Mouse (Mus musculus) midbrain, embryonic 14.5 days (tissue): ENCODE measurements around the gene Dpp9. TPM values are rescaled to one million over a fixed set of nuclear protein-coding genes. Genes with fewer than 3 reads are reported as not detected.
A peak's percentile ranks its signal among the peaks of the same experiment; 100 is the strongest.

Experiments used
- ATAC-seq: fragments of 200-750 bp; cut with Nextera tagmentation; 2 replicates; pipeline ENCODE4 v1.8.0; 2017; ENCODE audit warnings: moderate number of reproducible peaks, moderate library complexity; ENCODE audit not compliant: low FRiP score, low TSS enrichment
- DNase-seq: peaks from one replicate; pipeline ENCODE4 v3.0.0-alpha.2; 2015
- H3K27ac ChIP-seq: fragments of 300-500 bp; sonication (generic); replicated peaks from 2 replicates; pipeline ENCODE4 v1.5.1; 2014; ENCODE audit warnings: mild to moderate bottlenecking, low read depth, low read length, moderate library complexity
- H3K27me3 ChIP-seq: fragments of 300-500 bp; sonication (generic); 2 replicates; pipeline ENCODE4 v1.6.1; 2014; ENCODE audit warnings: low read length, control low read depth, mixed read lengths; ENCODE audit not compliant: control insufficient read depth, insufficient read depth
- H3K36me3 ChIP-seq: fragments of 300-500 bp; sonication (generic); 2 replicates; pipeline ENCODE4 v1.6.1; 2014; ENCODE audit warnings: low read length, control low read depth; ENCODE audit not compliant: control insufficient read depth, insufficient read depth
- H3K4me1 ChIP-seq: fragments of 300-500 bp; sonication (generic); 2 replicates; pipeline ENCODE4 v1.6.1; 2014; ENCODE audit warnings: mild to moderate bottlenecking, antibody characterized with exemption, low read length, control low read depth; ENCODE audit not compliant: control insufficient read depth, insufficient read depth
- H3K4me2 ChIP-seq: fragments of 300-500 bp; sonication (generic); 2 replicates; pipeline ENCODE4 v1.6.1; 2014; ENCODE audit warnings: mild to moderate bottlenecking, low read length, moderate library complexity
- H3K4me3 ChIP-seq: fragments of 300-500 bp; sonication (generic); replicated peaks from 2 replicates; pipeline ENCODE4 v1.5.1; 2014; ENCODE audit warnings: low read depth, low read length
- H3K9ac ChIP-seq: fragments of 300-500 bp; sonication (generic); replicated peaks from 2 replicates; pipeline ENCODE4 v1.6.1; 2014; ENCODE audit warnings: mild to moderate bottlenecking, low read length, moderate library complexity
- H3K9me3 ChIP-seq: fragments of 300-500 bp; sonication (generic); 2 replicates; pipeline ENCODE4 v1.6.1; 2016; ENCODE audit warnings: low read length, control low read depth, mixed read lengths; ENCODE audit not compliant: control insufficient read depth
- WGBS: fragments of 180-500 bp; shearing (Covaris S2); extraction: QIAGEN DNeasy Blood & Tissue Kit; methylation state at CpG from one replicate; pipeline ENCODE4 v1.1.7; 2014; 5-methylcytosine and 5-hydroxymethylcytosine counted together
- polyA plus RNA-seq: library from polyadenylated mRNA; unstranded; fragments of >200 nt; fragmentation: Nextera tagmentation; extraction: Ambion mirVana; gene quantifications from 2 replicates; pipeline ENCODE4 v1.2.1, GENCODE M21; 2014

The Dpp9 gene
- polyA plus RNA-seq, 1 experiment from 2014 or later, result 26.7 TPM

DNA sequence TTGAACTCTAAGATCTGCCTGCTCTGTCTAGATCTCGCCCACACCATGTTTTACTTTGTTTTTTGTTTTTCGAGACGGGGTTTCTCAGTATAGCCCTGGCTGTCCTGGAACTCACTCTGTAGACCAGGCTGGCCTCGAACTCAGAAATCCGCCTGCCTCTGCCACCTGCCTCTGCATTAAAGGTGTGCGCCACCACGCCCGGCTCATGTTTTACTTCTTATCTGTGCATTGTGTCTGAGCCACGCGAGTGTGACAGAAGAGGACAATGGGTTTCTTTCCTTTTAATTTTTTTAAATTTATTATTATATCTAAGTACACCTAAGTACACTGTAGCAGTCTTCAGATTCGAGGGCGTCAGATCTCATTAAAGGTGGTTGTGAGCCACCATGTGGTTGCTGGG is 546 bp upstream of the Dpp9 start:
- Histone ChIP-seq H3K9ac (peak overlapping the region; percentile 89), H3K4me2 (peak overlapping the region; percentile 79), H3K9me3 (no peaks in the 10 kb centered on the region), H3K4me3 (peak overlapping the region; percentile 78), H3K4me1 (peaks cover 18% of the 10 kb centered on the region), H3K27me3 (no peaks in the 10 kb centered on the region), H3K36me3 (peaks cover 11% of the 10 kb centered on the region; the same call in 1 of the 2 replicates), H3K27ac (peak overlapping the region; percentile 91)
- no peak for DNase-seq
- no peak for ATAC-seq
- WGBS, result 47% methylated on average over 12 of the region's 12 CpGs

DNA sequence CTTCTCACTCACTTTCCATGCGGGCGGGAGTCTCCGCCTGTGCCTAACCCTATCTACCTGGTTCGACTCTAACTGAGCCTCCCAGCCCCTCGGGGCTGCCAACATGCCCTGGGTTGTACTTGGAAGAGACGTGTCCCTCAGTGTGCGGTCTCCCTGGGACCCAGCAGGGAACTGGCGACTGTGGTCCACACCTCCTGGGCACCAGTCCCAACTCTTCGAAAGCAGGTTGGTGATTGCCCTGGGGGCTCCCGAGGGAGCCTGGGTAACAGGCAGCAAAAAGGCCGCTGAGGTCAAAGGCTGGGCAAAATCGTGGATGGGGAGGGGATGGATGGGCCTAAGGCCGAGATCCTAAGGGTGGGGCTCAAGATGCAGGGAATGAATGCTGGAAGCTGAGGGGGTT is 1.0 kb downstream of the Dpp9 start:
- peak overlapping the region; percentile 89 for H3K9ac ChIP-seq
- H3K36me3 ChIP-seq, result peaks cover 15% of the 10 kb centered on the region; the same call in 1 of the 2 replicates
- no peak for ATAC-seq
- H3K9me3 ChIP-seq, result no peaks in the 10 kb centered on the region
- WGBS, result 69% methylated on average over 13 of the region's 13 CpGs
- peaks cover 18% of the 10 kb centered on the region for H3K4me1 ChIP-seq
- DNase-seq, result no peak
- peak overlapping the region; percentile 78 for H3K4me3 ChIP-seq
- H3K4me2 ChIP-seq, result peak overlapping the region; percentile 79
- no peaks in the 10 kb centered on the region for H3K27me3 ChIP-seq
- no peak overlapping the region for H3K27ac ChIP-seq

- no peak overlapping the region for H3K27ac ChIP-seq
- H3K27me3 ChIP-seq, result no peaks in the 10 kb centered on the region
- H3K9me3 ChIP-seq, result no peaks in the 10 kb centered on the region
- no peak for DNase-seq
- ATAC-seq, result no peak
- no peak overlapping the region for H3K9ac ChIP-seq
- H3K4me2 ChIP-seq, result no peak overlapping the region
- H3K4me1 ChIP-seq, result peaks cover 18% of the 10 kb centered on the region
- no peak overlapping the region for H3K4me3 ChIP-seq
- WGBS, result 83% methylated on average over 1 of the region's 1 CpGs
- peaks cover 42% of the 10 kb centered on the region for H3K36me3 ChIP-seq
Observed at GRCm38 (mm10) chr17:56214229-56214628, 4.5 kb downstream of the Dpp9 start.

- 85% methylated on average over 6 of the region's 6 CpGs for WGBS
- H3K9ac ChIP-seq, result no peak overlapping the region
- H3K4me2 ChIP-seq, result no peak overlapping the region
- ATAC-seq, result no peak
- H3K4me1 ChIP-seq, result peaks cover 14% of the 10 kb centered on the region
- H3K27ac ChIP-seq, result no peak overlapping the region
- H3K27me3 ChIP-seq, result no peaks in the 10 kb centered on the region
- no peaks in the 10 kb centered on the region for H3K9me3 ChIP-seq
- H3K36me3 ChIP-seq, result peaks cover 58% of the 10 kb centered on the region
- H3K4me3 ChIP-seq, result no peak overlapping the region
- DNase-seq, result no peak
Observed at GRCm38 (mm10) chr17:56212676-56213075, 6.0 kb downstream of the Dpp9 start.

- Histone ChIP-seq H3K4me1 (0 out of 2 replicates have a peak, but pooled peaks cover 1% of the 10 kb centered on the region), H3K4me2 (no peak overlapping the region), H3K27me3 (no peaks in the 10 kb centered on the region), H3K9me3 (no peaks in the 10 kb centered on the region), H3K27ac (no peak overlapping the region), H3K36me3 (peaks cover 74% of the 10 kb centered on the region), H3K4me3 (no peak overlapping the region), H3K9ac (no peak overlapping the region)
- whole genome bisulfite sequencing, result 98% methylated on average over 2 of the region's 2 CpGs
- ATAC-seq (no peak), DNase-seq (no peak)
Observed at GRCm38 (mm10) chr17:56211090-56211489, 7.6 kb downstream of the Dpp9 start.

DNA sequence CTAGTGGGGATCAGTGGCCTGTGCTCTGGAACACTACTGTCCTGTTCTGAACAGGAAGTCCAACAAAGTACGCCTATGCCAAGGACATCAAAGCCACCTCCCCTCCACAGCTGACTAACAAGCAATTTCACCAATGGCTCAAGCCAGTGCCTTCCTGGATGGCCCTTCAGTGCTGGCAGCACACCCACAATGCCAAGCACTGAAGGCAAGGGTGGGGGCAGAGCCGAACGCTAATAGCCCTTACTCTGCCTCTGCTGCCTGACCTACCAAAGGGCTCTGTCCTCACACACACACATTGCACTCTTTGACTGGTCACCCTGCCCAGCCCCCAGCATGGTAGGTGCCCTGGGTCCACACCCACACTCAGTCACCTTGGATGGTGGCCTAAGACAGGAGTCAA is 9.9 kb downstream of the Dpp9 start:
- no peak overlapping the region for H3K9ac ChIP-seq
- DNase-seq (no peak), ATAC-seq (no peak)
- 98% methylated on average over 3 of the region's 3 CpGs for WGBS
- H3K4me3 ChIP-seq, result no peak overlapping the region
- no peak overlapping the region for H3K4me2 ChIP-seq
- peaks cover 85% of the 10 kb centered on the region for H3K36me3 ChIP-seq
- H3K9me3 ChIP-seq, result no peaks in the 10 kb centered on the region
- no peaks in the 10 kb centered on the region for H3K27me3 ChIP-seq
- no peak overlapping the region for H3K27ac ChIP-seq
- no peaks in the 10 kb centered on the region for H3K4me1 ChIP-seq

GRCm38 (mm10) chr17:56207963-56208530 is 10.7 kb downstream of the Dpp9 start:
- H3K27ac ChIP-seq, result no peak overlapping the region
- H3K4me2 ChIP-seq, result no peak overlapping the region
- H3K4me1 ChIP-seq, result no peaks in the 10 kb centered on the region
- ATAC-seq (no peak), DNase-seq (no peak)
- no peaks in the 10 kb centered on the region for H3K27me3 ChIP-seq
- no peak overlapping the region for H3K4me3 ChIP-seq
- WGBS, result 94% methylated on average over 9 of the region's 9 CpGs
- H3K9ac ChIP-seq, result no peak overlapping the region
- H3K9me3 ChIP-seq, result no peaks in the 10 kb centered on the region
- peaks cover 90% of the 10 kb centered on the region for H3K36me3 ChIP-seq

GRCm38 (mm10) chr17:56206986-56207674 is 11.6 kb downstream of the Dpp9 start:
- H3K36me3 ChIP-seq, result peaks cover 99% of the 10 kb centered on the region
- no peak overlapping the region for H3K4me2 ChIP-seq
- WGBS, result 85% methylated on average over 6 of the region's 6 CpGs
- no peak for DNase-seq
- no peaks in the 10 kb centered on the region for H3K4me1 ChIP-seq
- H3K9ac ChIP-seq, result no peak overlapping the region
- no peaks in the 10 kb centered on the region for H3K9me3 ChIP-seq
- H3K4me3 ChIP-seq, result no peak overlapping the region
- no peak for ATAC-seq
- no peaks in the 10 kb centered on the region for H3K27me3 ChIP-seq
- no peak overlapping the region for H3K27ac ChIP-seq

- WGBS, result 95% methylated on average over 10 of the region's 10 CpGs
Observed at GRCm38 (mm10) chr17:56206276-56206884, 12.3 kb downstream of the Dpp9 start.

More at GRCm38 (mm10) chr17:56206276-56206884, 12.3 kb downstream of the Dpp9 start:
- ATAC-seq, result no peak
- Histone ChIP-seq H3K36me3 (peaks cover 98% of the 10 kb centered on the region), H3K27ac (no peak overlapping the region), H3K9ac (no peak overlapping the region), H3K9me3 (no peaks in the 10 kb centered on the region), H3K4me3 (no peak overlapping the region), H3K4me1 (no peaks in the 10 kb centered on the region), H3K4me2 (no peak overlapping the region), H3K27me3 (no peaks in the 10 kb centered on the region)
- DNase-seq, result no peak
